Mouse (Mus musculus) cerebellum, adult (tissue): ENCODE data around the gene Hist1h3e.
"Not testable (repeated sequence)": the region's sequence is repeated elsewhere in the genome, so short reads cannot be mapped to it uniquely, and the experiment has no call there.

ENCODE experiments used
- ATAC-seq: cut with Nextera tagmentation; 2 replicates; pipeline ENCODE4 v1.9.2; 2017; ENCODE audit warnings: mild to moderate bottlenecking, moderate library complexity, mixed read lengths; ENCODE audit not compliant: insufficient number of reproducible peaks, low FRiP score, low TSS enrichment

The Hist1h3e gene

DNA sequence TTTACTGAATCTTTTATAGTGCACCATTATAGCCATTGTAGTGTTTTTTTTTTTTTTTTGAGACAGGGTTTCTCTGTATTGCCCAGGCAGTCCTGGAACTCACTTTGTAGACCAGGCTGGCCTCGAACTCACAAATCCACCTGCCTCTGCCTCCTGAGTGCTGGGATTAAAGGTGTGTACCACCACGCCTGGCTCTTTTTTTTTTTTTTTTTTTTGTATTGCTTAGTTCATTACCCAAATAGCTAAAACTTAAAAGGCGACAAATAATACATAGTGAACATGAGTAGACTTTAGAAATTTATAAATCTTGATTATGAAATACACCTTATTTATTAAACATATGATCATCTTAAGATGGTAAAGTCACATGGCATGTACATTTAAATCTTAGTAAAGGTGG, 20.7 kb downstream of the Hist1h3e start:
- no peak for ATAC-seq

DNA sequence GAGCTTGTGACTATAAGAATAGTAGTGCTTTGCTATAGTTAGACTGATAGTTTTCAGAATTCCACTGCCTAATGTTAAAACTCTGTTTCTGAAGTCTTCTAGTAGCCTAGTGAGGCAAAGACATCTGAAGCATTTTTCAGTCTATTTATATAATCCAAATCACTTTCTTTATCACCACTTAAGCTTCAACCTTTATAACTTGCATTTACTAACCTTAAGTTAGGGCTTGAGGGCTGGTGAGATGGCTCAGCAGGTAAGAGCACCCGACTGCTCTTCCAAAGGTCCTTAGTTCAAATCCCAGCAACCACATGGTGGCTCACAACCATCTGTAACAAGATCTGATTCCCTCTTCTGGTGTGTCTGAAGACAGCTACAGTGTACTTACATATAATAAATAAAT, 22.3 kb downstream of the Hist1h3e start:
- ATAC-seq, result not testable (repeated sequence)

DNA sequence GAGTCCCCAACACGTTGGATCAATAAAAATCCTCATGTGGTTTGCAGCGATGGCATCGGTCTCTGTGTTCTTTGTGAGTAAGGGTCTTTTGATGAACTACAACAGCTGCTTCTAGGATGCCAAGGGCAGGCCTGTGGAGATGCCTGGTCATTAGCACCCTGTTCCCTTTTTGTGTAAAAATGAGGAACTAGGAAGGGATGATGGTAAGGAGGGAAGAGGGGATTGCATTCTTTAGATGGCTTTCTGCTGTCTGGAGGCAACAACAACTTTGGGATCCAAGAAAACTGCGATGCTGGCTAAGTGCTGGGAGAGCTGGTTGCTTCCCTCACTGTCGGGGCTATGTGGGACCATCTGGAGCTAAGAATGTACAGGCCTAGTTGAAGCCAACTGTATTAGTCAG, 23.9 kb downstream of the Hist1h3e start:
- no peak for ATAC-seq

DNA sequence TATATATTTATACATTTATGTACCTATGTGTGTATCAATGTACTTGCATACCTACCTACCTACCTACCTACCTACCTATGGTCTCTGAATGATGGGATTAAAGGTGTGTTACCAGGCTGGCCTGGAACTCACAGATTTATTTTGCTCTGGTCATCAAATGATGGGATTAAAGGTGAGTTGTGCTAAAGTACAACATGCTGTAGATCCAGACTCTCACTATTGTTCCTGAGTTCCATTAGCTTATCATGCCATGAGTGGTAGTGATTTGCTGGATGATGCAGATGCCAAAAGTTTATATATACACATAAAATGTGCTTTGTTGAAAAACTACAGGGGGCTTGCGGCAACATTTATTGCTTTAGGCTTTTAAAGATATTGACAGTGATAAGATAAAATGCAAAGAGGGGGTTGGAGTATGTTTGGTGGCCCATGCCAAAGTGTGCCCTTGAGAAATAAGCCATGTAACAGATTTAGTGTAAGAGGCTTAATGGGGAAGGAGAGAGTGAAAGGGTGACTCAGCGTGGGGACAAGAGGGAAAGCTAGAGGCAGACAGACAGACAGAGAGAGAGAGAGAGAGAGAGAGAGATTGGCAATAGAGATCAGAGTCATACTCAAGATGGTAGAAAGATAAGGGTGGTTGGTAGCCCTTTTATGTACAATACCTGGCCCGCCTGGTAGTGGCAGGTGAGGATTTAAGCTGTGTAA, 25.0 kb downstream of the Hist1h3e start:
- ATAC-seq, result no peak

DNA sequence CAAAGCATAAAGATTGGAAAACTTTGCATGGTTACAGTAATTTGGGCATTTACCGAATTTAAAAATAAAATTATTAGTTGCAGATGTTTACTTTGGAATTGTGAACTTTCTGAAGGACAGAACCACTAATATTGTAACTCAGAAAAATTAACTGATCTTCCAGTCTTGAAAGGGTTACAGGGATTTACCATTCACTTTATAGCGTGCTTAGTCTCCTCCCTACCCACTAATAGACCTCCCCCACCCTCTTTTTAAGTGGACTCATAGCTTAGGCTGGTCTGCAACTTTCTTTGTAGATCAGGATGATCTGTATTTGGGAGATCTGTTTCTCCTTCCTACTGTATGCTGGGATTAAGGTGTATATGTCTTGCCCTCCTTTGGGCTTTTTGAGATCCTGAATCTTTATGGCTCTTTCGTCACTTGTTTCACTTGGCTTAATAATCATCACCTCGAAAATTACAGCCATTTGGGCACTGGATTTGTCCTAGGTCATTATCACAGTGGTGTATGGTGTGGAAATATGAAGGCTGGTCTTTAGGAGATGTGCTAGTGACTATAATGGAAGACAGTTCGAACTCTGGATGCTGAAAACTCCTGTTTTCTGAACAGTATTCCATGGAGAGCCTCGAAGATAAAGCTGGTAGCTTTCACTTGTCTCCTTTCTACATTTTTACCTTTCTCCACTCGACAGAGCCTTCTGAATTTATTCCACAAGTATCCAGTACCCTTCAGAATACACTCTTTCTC, 25.9 kb downstream of the Hist1h3e start:
- no peak for ATAC-seq

DNA sequence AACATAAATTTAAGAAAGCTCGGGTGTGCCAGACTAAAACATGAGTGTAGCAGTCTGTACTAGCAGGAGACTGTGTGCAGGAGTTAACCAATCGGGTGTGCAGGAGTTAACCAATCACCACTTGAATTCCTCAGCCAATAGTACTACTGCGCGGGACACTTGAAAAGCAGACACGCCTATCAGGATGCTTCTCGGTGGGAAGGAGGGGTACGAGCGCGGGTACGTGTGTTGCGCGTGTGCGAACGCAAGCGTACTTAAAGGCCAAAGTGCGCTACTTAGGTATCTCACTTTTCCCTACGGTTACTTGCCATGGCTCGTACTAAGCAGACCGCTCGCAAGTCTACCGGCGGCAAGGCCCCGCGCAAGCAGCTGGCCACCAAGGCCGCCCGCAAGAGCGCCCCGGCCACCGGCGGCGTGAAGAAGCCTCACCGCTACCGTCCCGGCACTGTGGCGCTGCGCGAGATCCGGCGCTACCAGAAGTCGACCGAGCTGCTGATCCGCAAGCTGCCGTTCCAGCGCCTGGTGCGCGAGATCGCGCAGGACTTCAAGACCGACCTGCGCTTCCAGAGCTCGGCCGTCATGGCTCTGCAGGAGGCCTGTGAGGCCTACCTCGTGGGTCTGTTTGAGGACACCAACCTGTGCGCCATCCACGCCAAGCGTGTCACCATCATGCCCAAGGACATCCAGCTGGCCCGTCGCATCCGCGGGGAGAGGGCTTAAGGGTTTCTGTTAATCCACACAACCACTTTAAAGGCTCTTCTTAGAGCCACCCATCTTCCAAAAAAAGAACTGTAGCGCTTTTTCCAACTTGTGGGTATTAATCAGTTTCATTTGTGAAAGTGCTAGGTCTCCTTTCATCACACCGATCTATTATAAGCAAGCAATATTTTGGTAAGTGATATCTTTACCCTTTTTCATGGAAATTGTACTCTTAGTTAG, 26.8 kb downstream of the Hist1h3e start, which contains the start of gene Hist1h3g:
Gene Hist1h3g (plus strand): TSS at position 286 of the 939 bp plus-strand sequence.
- peak; percentile 87 for ATAC-seq

DNA sequence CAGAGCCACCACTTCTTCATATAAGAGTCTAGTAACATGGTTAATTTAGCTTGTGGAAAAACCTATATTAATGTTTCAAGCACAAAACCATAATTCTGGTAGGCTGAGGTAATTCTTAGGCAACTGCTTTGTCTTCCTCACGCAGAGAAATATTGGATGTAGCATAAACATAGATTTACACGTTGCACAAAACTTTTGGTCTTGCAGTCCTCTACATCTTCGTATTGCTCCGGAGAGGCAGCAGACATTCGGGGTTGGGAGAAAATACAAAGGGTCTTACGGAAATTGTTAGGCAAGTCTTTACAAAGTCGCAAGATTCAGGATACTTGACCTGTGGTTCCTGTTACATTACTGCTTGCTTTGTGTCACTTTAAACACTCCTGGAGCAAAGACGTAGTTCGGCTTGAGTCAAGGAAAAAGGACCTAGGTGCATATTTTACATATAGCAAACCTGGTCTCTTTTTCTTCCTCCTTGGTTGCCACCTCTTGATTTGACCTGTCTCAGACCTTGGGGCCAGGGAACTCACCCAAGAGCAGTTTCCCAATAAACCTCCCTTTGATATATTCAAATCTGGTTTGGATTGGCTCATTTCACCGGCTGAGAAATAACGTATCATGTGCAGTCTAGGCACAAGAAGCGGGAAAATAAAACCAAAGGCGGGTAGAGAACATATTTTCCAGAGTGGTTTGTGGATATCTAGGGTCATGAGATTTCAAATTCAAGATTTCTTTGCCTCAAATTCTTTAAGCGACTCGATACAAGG, 27.6 kb downstream of the Hist1h3e start:
- no peak for ATAC-seq

DNA sequence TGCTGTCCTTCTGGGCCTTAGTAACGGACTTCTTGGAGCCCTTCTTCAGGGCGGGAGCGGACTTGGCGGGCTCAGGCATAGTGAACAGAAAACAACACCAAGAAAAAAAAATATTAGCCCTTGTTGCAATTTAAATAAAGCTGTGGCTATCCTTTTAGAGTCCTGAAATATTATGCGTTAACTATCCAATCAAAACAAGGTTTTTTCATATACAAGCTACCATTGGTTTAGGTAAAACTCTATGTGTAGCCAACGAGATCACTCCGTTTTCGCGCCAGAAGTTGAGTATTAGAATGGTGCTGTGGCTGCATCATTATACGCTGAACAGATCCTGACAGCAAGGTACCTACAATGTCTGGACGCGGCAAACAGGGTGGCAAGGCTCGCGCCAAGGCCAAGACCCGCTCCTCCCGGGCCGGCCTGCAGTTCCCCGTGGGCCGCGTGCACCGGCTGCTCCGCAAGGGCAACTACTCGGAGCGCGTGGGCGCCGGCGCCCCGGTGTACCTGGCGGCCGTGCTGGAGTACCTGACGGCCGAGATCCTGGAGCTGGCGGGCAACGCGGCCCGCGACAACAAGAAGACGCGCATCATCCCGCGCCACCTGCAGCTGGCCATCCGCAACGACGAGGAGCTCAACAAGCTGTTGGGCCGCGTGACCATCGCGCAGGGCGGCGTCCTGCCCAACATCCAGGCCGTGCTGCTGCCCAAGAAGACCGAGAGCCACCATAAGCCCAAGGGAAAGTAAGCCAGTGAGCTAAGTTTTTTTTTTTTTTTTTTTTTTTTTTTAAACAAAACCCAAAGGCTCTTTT, 28.4 kb downstream of the Hist1h3e start, which contains the start of gene Hist1h2af:
Gene Hist1h2af (plus strand): TSS at position 347 of the 808 bp plus-strand sequence.
- ATAC-seq, result peak; percentile 73

DNA sequence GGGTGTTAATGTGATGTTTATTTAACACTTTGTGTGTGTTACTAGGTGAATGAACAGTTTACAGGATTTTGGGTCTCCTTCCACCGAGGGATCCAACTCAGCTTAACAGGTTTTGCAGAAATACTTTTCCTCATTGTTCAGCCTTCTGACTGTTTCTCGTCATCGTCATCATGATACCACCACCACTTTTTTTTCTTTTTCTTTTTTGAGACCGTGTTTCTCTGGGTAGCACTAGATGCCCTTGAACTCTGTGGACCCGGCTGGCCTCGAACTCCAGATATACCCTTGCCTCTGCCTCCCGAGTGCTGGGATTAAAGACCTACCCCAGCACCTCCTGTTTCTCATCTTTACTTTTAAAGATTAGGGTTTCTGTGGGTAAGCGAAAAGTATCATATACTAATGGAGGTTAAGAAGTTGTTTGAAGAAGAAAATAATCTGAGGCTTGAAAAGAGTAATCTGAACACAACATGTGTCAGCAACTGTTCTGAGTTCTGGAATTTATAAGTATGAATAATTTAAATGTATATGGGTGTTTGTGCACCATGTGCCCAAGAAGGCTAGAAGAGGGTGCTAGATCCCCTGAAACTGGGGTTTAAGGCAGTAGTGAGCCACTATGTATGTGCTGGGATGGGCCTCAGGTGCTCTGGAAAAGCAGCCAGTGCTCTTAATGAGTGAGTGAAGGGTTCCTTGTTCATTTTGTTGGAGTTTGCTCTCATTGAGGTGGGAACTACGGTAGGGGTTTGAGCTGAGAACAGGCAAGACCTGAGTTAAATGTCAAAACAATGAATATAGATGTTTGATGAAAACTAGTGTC, 29.7 kb downstream of the Hist1h3e start:
- ATAC-seq, result no peak

DNA sequence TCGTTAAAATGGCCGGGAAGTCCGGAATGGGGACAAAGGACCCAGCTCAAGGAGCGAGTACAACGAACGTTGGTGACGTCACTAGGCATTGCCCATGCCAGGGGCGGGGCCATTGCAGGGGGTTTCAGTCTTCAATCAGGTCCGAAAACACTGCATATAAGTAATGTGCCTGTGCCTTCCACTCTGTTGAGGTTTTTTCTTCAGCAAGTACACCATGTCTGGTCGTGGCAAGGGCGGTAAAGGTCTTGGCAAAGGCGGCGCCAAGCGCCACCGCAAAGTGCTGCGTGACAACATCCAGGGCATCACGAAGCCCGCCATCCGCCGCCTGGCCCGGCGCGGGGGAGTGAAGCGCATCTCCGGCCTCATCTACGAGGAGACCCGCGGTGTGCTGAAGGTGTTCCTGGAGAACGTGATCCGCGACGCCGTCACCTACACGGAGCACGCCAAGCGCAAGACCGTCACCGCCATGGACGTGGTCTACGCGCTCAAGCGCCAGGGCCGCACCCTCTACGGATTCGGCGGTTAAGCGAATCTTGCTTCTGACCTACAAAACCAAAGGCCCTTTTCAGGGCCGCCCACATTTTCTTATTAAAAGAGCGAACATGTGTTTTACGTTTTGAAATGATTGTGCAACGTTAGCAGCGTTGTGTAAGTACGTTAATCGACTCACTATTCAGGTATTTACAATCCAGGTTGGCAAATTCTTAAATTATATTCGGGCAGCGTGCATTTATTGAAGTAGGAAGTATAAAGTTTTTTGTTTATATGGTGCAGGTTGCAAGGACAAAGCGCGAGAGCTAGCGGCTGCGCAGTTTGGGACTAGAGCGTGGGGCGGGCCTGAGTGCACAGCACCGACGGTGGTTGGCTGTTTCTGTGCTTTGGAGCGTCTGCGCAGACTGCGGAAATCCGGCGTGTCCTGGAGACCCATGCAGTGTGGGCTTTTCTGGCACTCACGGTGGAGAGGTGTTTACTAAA, 31.0 kb downstream of the Hist1h3e start, which contains the start of gene Hist1h4h:
Gene Hist1h4h (plus strand): TSS at position 150 of the 975 bp plus-strand sequence.
- ATAC-seq, result peak; percentile 83

DNA sequence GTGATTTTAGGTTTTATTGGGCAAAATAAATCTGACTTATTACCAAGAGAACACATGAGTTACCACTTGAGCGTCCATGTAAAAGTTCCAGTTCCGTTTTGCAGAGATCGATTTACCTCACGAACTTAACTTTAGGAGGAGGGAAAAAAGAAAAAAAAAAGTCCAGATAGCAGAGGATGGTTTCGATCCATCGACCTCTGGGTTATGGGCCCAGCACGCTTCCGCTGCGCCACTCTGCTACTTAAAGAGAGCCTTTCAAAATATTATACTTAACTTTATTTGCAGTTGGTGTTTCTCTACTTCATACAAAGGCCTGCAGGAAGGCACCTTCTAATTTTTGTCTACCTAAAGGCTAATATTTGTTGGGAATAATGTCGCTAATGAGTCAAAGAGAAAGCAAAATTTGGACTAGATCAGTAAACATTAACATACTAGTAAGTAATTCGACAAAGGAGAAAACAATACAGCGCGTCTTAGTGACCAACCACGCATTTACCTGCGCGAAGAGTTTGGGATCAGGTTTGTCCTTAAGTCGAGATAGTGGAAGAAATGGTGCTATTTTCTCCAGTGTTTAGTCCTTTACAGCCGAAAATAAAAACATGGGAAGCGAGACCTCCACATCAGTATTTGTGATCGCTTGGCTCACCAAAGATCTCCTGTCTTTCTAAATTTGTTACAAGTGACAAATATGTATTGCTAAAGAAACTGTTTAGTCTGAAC, 31.8 kb downstream of the Hist1h3e start:
- no peak for ATAC-seq

DNA sequence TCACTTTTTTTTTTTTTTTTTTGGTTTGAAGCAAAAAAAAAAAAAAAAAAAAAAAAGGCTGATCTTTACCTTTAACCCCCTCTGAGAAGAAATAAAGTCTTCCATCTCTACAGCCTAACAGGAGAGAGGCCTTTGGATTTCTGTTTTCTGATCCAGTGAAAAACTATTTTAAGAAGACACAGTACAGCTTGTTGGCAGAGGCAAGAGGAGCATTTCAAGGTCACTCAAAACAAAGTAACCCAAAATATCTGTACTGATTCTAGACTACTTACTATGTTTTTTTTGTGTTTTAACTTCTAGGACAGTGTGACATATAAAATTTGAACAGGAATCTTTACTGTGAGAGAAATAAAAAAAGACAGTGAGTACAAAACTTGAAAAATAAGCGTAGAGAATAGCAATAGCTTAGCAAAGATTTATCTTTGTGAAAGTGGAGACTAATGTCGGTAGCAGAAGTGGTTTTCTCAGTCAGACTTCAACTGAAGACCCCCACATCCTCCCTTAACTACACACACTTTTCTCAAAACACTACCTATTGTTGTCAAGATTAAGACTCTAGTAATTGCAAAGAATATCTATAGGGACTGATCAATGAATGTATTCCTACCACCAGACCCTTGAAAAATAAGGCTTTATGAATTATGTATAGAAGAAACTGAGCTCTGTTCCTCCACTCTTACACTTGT, 32.5 kb downstream of the Hist1h3e start:
- no peak for ATAC-seq

DNA sequence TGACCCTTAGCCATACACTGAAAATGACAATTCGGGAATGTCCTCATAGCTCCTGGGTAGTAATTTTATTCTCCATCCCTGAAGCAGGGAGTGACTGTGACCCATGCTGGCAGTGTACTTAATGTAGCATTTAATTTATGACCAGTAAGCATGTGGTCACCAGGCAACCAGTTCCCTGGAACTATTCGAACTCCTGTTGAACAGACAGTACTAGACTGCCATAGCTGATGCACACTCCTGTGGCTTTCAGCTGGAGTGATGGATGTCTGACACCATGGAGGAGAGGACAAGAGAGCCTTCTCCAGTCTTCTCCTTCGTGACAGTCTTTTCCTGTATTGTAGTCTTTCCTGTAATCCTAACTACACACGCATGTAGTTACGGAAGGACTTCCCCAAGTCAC, 33.2 kb downstream of the Hist1h3e start:
- no peak for ATAC-seq

DNA sequence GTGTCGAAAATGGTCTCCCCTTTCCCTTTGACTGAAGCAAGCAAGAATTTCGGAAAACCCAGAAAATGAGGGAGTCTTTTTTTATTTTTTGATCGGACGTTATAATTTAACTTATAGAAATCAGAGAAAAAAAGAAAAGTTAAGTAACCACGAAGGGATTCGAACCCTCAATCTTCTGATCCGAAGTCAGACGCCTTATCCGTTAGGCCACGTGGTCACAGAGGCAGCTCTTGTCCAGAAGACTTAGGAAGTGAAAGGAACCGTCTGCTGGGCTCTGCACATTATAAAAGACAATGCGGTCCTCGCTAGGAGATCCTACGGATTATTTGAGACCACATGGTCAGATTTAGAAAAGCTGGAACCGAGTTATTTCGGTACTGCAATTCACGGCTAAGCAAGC, 35.9 kb downstream of the Hist1h3e start:
- ATAC-seq, result 0 out of 2 replicates have a peak, but pooled peaks have one; percentile 22

DNA sequence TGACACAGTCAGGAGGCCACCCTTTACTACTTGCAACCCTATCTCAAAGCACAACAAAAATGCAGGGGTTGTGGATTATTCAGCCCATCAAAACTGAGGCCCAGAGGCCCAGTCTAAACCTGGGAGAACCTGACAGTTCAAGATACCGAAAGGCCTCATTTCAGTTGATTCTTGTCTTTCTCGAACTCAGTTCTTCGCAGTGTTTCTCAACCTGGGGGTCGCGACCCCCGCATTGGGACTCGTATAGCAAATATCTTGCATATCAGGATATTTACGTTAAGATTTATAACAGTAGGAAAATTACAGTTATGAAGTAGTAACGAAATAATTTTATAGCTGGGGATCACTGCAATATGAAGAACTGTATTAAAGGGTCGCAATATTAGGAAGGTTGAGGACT, 36.3 kb downstream of the Hist1h3e start:
- ATAC-seq, result no peak

DNA sequence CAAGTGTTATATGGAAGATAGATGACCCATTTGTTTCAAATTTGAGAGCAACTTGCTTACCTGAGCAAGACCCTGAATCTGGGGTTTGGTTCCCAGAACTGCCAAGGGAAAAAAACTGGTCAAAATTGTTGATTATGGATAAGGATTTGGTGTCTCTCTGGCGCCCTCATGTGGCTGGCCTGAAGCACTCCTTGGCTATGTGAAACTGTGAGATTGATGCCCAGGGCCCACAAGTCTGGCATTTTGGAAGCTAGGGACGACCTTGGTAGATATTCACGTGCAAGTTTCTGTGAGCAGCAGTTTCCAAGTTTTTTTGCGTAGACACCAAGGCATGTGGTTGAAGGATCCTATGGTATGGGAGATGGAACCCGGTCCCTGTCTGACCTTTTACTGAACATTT, 37.5 kb downstream of the Hist1h3e start:
- ATAC-seq, result peak; percentile 38; the same call in 1 of the 2 replicates
